In genomic region chr15:79028237-79028738, GRCm38 (mm10) we compare ENCODE assay signal across 1 mouse cellular context.
TF ChIP-seq lines count a peak whose summit lies in the region.

Gene H1f0 (plus strand): TSS chr15:79028450.

TF ChIP-seq in CH12.LX, 34 proteins besides CTCF, POLR2A, EP300 and RAD21 (continued from another document):
- TF ChIP-seq ELF1 (IDR thresholded peaks at IDR 0.05; ENCODE audit: low read depth, low read length) (peak; percentile 27; the same call in 1 of the 2 replicates), POLR2AphosphoS2 (IDR thresholded peaks at IDR 0.05; ENCODE audit: low read depth, low read length) (peak; percentile 64; the same call in 1 of the 2 replicates), TBP (conservative IDR thresholded peaks at IDR 0.05; ENCODE audit: low read depth, low read length) (peak; percentile 52; the same call in 1 of the 2 replicates), MAZ (IDR thresholded peaks at IDR 0.05; ENCODE audit: low read depth, low read length) (peak; percentile 30; the same call in 1 of the 2 replicates), GABPA (IDR thresholded peaks at IDR 0.05; ENCODE audit: insufficient replicate concordance, low read depth, low read length) (no peak), PAX5 (IDR thresholded peaks at IDR 0.05; ENCODE audit: low read length) (no peak)
